Mouse (Mus musculus): Measurements from ENCODE around the gene Calml4. TPM values are rescaled to one million over a fixed set of nuclear protein-coding genes. Genes with fewer than 3 reads are reported as not detected.

Calml4 gene
- polyA plus RNA-seq, 1 experiment from 2014 or later = 0.24 TPM

- Histone ChIP-seq H3K4me3 (ENCODE audit: low read depth, low read length) (peak overlapping the region; percentile 71), H3K4me1 (ENCODE audit: control insufficient read depth, insufficient read depth, low read length) (peaks cover 11% of the 10 kb centered on the region), H3K27ac (ENCODE audit: low read depth, low read length) (peak overlapping the region; percentile 73), H3K36me3 (ENCODE audit: control insufficient read depth, insufficient read depth, low read length) (no peaks in the 10 kb centered on the region), H3K27me3 (ENCODE audit: control insufficient read depth, insufficient read depth, low read length) (no peaks in the 10 kb centered on the region), H3K9me3 (replicated peaks; ENCODE audit: control insufficient read depth, low read length) (no peaks in the 10 kb centered on the region), H3K9ac (ENCODE audit: low read depth, low read length) (peak overlapping the region; percentile 92), H3K4me2 (peak overlapping the region; percentile 78)
- no peak for ATAC-seq (replicated peaks; ENCODE audit: insufficient number of reproducible peaks, low FRiP score, low TSS enrichment)
- WGBS (ENCODE audit: insufficient replicate concordance) = 13% methylated on average over 14 of the region's 14 CpGs
These were observed 18.6 kb upstream of the Calml4 start for GRCm38 (mm10) chr9:62839172-62839770.

GRCm38 (mm10) chr9:62843356-62844024 lies 14.4 kb upstream of the Calml4 start:
- no peaks in the 10 kb centered on the region for H3K9me3 ChIP-seq (replicated peaks; ENCODE audit: control insufficient read depth, low read length)
- 69% methylated on average over 10 of the region's 10 CpGs for WGBS (ENCODE audit: insufficient replicate concordance)
- H3K4me2 ChIP-seq = no peak overlapping the region
- no peaks in the 10 kb centered on the region for H3K27me3 ChIP-seq (ENCODE audit: control insufficient read depth, insufficient read depth, low read length)
- H3K4me1 ChIP-seq (ENCODE audit: control insufficient read depth, insufficient read depth, low read length) = peaks cover 8% of the 10 kb centered on the region
- no peak overlapping the region for H3K4me3 ChIP-seq (ENCODE audit: low read depth, low read length)
- H3K27ac ChIP-seq (ENCODE audit: low read depth, low read length) = no peak overlapping the region
- ATAC-seq (replicated peaks; ENCODE audit: insufficient number of reproducible peaks, low FRiP score, low TSS enrichment) = no peak
- H3K9ac ChIP-seq (ENCODE audit: low read depth, low read length) = no peak overlapping the region
- no peaks in the 10 kb centered on the region for H3K36me3 ChIP-seq (ENCODE audit: control insufficient read depth, insufficient read depth, low read length)

GRCm38 (mm10) chr9:62844461-62844860 lies 13.4 kb upstream of the Calml4 start:
- no peak overlapping the region for H3K27ac ChIP-seq (ENCODE audit: low read depth, low read length)
- no peak overlapping the region for H3K4me3 ChIP-seq (ENCODE audit: low read depth, low read length)
- 89% methylated on average over 5 of the region's 5 CpGs for WGBS (ENCODE audit: insufficient replicate concordance)
- H3K9ac ChIP-seq (ENCODE audit: low read depth, low read length) = no peak overlapping the region
- H3K36me3 ChIP-seq (ENCODE audit: control insufficient read depth, insufficient read depth, low read length) = no peaks in the 10 kb centered on the region
- H3K4me1 ChIP-seq (ENCODE audit: control insufficient read depth, insufficient read depth, low read length) = peaks cover 6% of the 10 kb centered on the region
- H3K9me3 ChIP-seq (replicated peaks; ENCODE audit: control insufficient read depth, low read length) = no peaks in the 10 kb centered on the region
- ATAC-seq (replicated peaks; ENCODE audit: insufficient number of reproducible peaks, low FRiP score, low TSS enrichment) = no peak
- H3K27me3 ChIP-seq (ENCODE audit: control insufficient read depth, insufficient read depth, low read length) = no peaks in the 10 kb centered on the region
- H3K4me2 ChIP-seq = no peak overlapping the region

- H3K27me3 ChIP-seq (ENCODE audit: control insufficient read depth, insufficient read depth, low read length) = no peaks in the 10 kb centered on the region
- no peaks in the 10 kb centered on the region for H3K4me1 ChIP-seq (ENCODE audit: control insufficient read depth, insufficient read depth, low read length)
- H3K4me2 ChIP-seq = no peak overlapping the region
- ATAC-seq (replicated peaks; ENCODE audit: insufficient number of reproducible peaks, low FRiP score, low TSS enrichment) = peak; percentile 43
- H3K9me3 ChIP-seq (replicated peaks; ENCODE audit: control insufficient read depth, low read length) = no peaks in the 10 kb centered on the region
- WGBS (ENCODE audit: insufficient replicate concordance) = 2% methylated on average over 3 of the region's 3 CpGs
- H3K36me3 ChIP-seq (ENCODE audit: control insufficient read depth, insufficient read depth, low read length) = no peaks in the 10 kb centered on the region; the same call in 1 of the 2 replicates
- no peak overlapping the region for H3K4me3 ChIP-seq (ENCODE audit: low read depth, low read length)
- no peak overlapping the region for H3K27ac ChIP-seq (ENCODE audit: low read depth, low read length)
- no peak overlapping the region for H3K9ac ChIP-seq (ENCODE audit: low read depth, low read length)
These were observed 10.2 kb upstream of the Calml4 start for GRCm38 (mm10) chr9:62847694-62848093.

GRCm38 (mm10) chr9:62848641-62849040 lies 9.2 kb upstream of the Calml4 start:
- no peak for ATAC-seq (replicated peaks; ENCODE audit: insufficient number of reproducible peaks, low FRiP score, low TSS enrichment)

GRCm38 (mm10) chr9:62851571-62851970 lies 6.3 kb upstream of the Calml4 start:
- Histone ChIP-seq H3K4me2 (no peak overlapping the region), H3K27me3 (ENCODE audit: control insufficient read depth, insufficient read depth, low read length) (no peaks in the 10 kb centered on the region), H3K36me3 (ENCODE audit: control insufficient read depth, insufficient read depth, low read length) (no peaks in the 10 kb centered on the region; the same call in 1 of the 2 replicates), H3K9ac (ENCODE audit: low read depth, low read length) (no peak overlapping the region), H3K4me3 (ENCODE audit: low read depth, low read length) (no peak overlapping the region), H3K9me3 (replicated peaks; ENCODE audit: control insufficient read depth, low read length) (no peaks in the 10 kb centered on the region), H3K27ac (ENCODE audit: low read depth, low read length) (no peak overlapping the region), H3K4me1 (ENCODE audit: control insufficient read depth, insufficient read depth, low read length) (peaks cover 3% of the 10 kb centered on the region; the same call in 1 of the 2 replicates)
- ATAC-seq (replicated peaks; ENCODE audit: insufficient number of reproducible peaks, low FRiP score, low TSS enrichment) = no peak
- whole genome bisulfite sequencing (ENCODE audit: insufficient replicate concordance) = 63% methylated on average over 2 of the region's 2 CpGs

More at GRCm38 (mm10) chr9:62848641-62849040, 9.2 kb upstream of the Calml4 start:
- no peak overlapping the region for H3K4me3 ChIP-seq (ENCODE audit: low read depth, low read length)
- no peak overlapping the region for H3K4me2 ChIP-seq
- H3K36me3 ChIP-seq (ENCODE audit: control insufficient read depth, insufficient read depth, low read length) = no peaks in the 10 kb centered on the region; the same call in 1 of the 2 replicates
- no peaks in the 10 kb centered on the region for H3K4me1 ChIP-seq (ENCODE audit: control insufficient read depth, insufficient read depth, low read length)
- H3K27ac ChIP-seq (ENCODE audit: low read depth, low read length) = no peak overlapping the region
- H3K9ac ChIP-seq (ENCODE audit: low read depth, low read length) = no peak overlapping the region
- H3K9me3 ChIP-seq (replicated peaks; ENCODE audit: control insufficient read depth, low read length) = no peaks in the 10 kb centered on the region
- 83% methylated on average over 3 of the region's 3 CpGs for WGBS (ENCODE audit: insufficient replicate concordance)
- no peaks in the 10 kb centered on the region for H3K27me3 ChIP-seq (ENCODE audit: control insufficient read depth, insufficient read depth, low read length)

GRCm38 (mm10) chr9:62854483-62854882 lies 3.4 kb upstream of the Calml4 start:
- Histone ChIP-seq H3K9me3 (replicated peaks; ENCODE audit: control insufficient read depth, low read length) (no peaks in the 10 kb centered on the region), H3K27me3 (ENCODE audit: control insufficient read depth, insufficient read depth, low read length) (no peaks in the 10 kb centered on the region), H3K27ac (ENCODE audit: low read depth, low read length) (no peak overlapping the region), H3K4me3 (ENCODE audit: low read depth, low read length) (no peak overlapping the region), H3K36me3 (ENCODE audit: control insufficient read depth, insufficient read depth, low read length) (no peaks in the 10 kb centered on the region; the same call in 1 of the 2 replicates), H3K9ac (ENCODE audit: low read depth, low read length) (no peak overlapping the region), H3K4me2 (no peak overlapping the region), H3K4me1 (ENCODE audit: control insufficient read depth, insufficient read depth, low read length) (peaks cover 8% of the 10 kb centered on the region)
- no peak for ATAC-seq (replicated peaks; ENCODE audit: insufficient number of reproducible peaks, low FRiP score, low TSS enrichment)
- WGBS (ENCODE audit: insufficient replicate concordance) = 38% methylated on average over 4 of the region's 4 CpGs

GRCm38 (mm10) chr9:62857216-62857615 lies 664 bp upstream of the Calml4 start:
- Histone ChIP-seq H3K9me3 (replicated peaks; ENCODE audit: control insufficient read depth, low read length) (no peaks in the 10 kb centered on the region), H3K9ac (ENCODE audit: low read depth, low read length) (no peak overlapping the region), H3K4me1 (ENCODE audit: control insufficient read depth, insufficient read depth, low read length) (peaks cover 8% of the 10 kb centered on the region), H3K27me3 (ENCODE audit: control insufficient read depth, insufficient read depth, low read length) (no peaks in the 10 kb centered on the region), H3K36me3 (ENCODE audit: control insufficient read depth, insufficient read depth, low read length) (no peaks in the 10 kb centered on the region), H3K27ac (ENCODE audit: low read depth, low read length) (no peak overlapping the region), H3K4me2 (no peak overlapping the region), H3K4me3 (ENCODE audit: low read depth, low read length) (no peak overlapping the region)
- no peak for ATAC-seq (replicated peaks; ENCODE audit: insufficient number of reproducible peaks, low FRiP score, low TSS enrichment)
- 72% methylated on average over 9 of the region's 9 CpGs for WGBS (ENCODE audit: insufficient replicate concordance)
